Mouse (Mus musculus) ES-E14 (cell line): ENCODE data around the gene Ccdc183. TPM values are rescaled to one million over a fixed set of nuclear protein-coding genes. Genes with fewer than 3 reads are reported as not detected.
A peak's percentile ranks its signal among the peaks of the same experiment; 100 is the strongest.

Source experiments
- DNase-seq: peaks from one replicate; pipeline ENCODE4 v3.0.0-alpha.2; 2013; ENCODE audit warnings: low read depth, low spot score
- H3K27ac ChIP-seq: 2 replicates; pipeline ENCODE4 v1.5.1; 2012; ENCODE audit warnings: low read depth, mild to moderate bottlenecking, low read length, moderate library complexity, mixed read lengths; ENCODE audit not compliant: poor library complexity, insufficient read depth, severe bottlenecking
- H3K36me3 ChIP-seq: 2 replicates; pipeline ENCODE4 v1.6.1; 2012; ENCODE audit warnings: mild to moderate bottlenecking, low read length, moderate library complexity, mixed read lengths; ENCODE audit not compliant: control insufficient read depth, poor library complexity, insufficient read depth, severe bottlenecking
- H3K4me1 ChIP-seq, 2 experiments: fragments of 150-350 bp in 1 of 2; sonication (generic) in 1 of 2; 2 replicates each; pipeline ENCODE4 v1.6.1; 2012; ENCODE audit warnings: low read length in 2 of 2, mild to moderate bottlenecking in 1 of 2, mixed read lengths in 1 of 2; ENCODE audit not compliant: control insufficient read depth in 2 of 2, insufficient read depth in 2 of 2, poor library complexity in 1 of 2
- H3K4me3 ChIP-seq, 2 experiments: fragments of 150-350 bp in 1 of 2; sonication (generic) in 1 of 2; 2 replicates each; pipeline ENCODE4 v1.5.1; 2012; ENCODE audit warnings: low read length in 2 of 2, low read depth in 1 of 2, mild to moderate bottlenecking in 1 of 2, mixed read lengths in 1 of 2; ENCODE audit not compliant: insufficient read depth in 1 of 2, poor library complexity in 1 of 2, severe bottlenecking in 1 of 2
- H3K9ac ChIP-seq: 2 replicates; pipeline ENCODE4 v1.6.1; 2012; ENCODE audit warnings: low read depth, mild to moderate bottlenecking, low read length, mixed read lengths; ENCODE audit not compliant: poor library complexity, insufficient read depth, severe bottlenecking
- H3K9me3 ChIP-seq: fragments of 150-350 bp; sonication (generic); 2 replicates; pipeline ENCODE4 v1.6.1; 2012; ENCODE audit warnings: low read depth, mild to moderate bottlenecking, low read length; ENCODE audit not compliant: control insufficient read depth, insufficient read depth
- CHD2 ChIP-seq: IDR thresholded peaks from 2 replicates; pipeline ENCODE4 v1.6.1; 2014; ENCODE audit warnings: mild to moderate bottlenecking, low read depth, low read length, inconsistent platforms
- HCFC1 ChIP-seq: IDR thresholded peaks from 2 replicates; pipeline ENCODE4 v1.6.1; 2012; ENCODE audit warnings: low read length, inconsistent platforms, borderline replicate concordance; ENCODE audit not compliant: insufficient read depth
- MAFK ChIP-seq: IDR thresholded peaks from 2 replicates; pipeline ENCODE4 v1.6.1; 2014; ENCODE audit warnings: mild to moderate bottlenecking, low read depth, low read length, inconsistent platforms; ENCODE audit not compliant: insufficient read depth
- ZC3H11A ChIP-seq: IDR thresholded peaks from 2 replicates; pipeline ENCODE4 v1.6.1; 2012; ENCODE audit warnings: low read depth, mild to moderate bottlenecking, inconsistent platforms, low read length, borderline replicate concordance
- ZNF384 ChIP-seq: IDR thresholded peaks from 2 replicates; pipeline ENCODE4 v1.6.1; 2012; ENCODE audit warnings: low read depth, low read length, inconsistent platforms
- in situ Hi-C, 2 experiments: fragments of 600-800 bp; cut with MboI; formaldehyde crosslinking; loops; one replicate each; pipeline ENCODE4 v1.15.1; 2025; ENCODE audit warnings: low sequenced_read_pairs in 2 of 2, inconsistent platforms in 1 of 2; ENCODE audit not compliant: unreplicated experiment in 2 of 2
- total RNA-seq: library from RNA; depleted of rRNA; stranded (reverse); fragments of 300-350 nt; gene quantifications from 2 replicates; pipeline ENCODE4 v1.2.3, GENCODE M21; 2012

Ccdc183 gene
- total RNA-seq, 1 experiment, result 0.04 TPM

DNA sequence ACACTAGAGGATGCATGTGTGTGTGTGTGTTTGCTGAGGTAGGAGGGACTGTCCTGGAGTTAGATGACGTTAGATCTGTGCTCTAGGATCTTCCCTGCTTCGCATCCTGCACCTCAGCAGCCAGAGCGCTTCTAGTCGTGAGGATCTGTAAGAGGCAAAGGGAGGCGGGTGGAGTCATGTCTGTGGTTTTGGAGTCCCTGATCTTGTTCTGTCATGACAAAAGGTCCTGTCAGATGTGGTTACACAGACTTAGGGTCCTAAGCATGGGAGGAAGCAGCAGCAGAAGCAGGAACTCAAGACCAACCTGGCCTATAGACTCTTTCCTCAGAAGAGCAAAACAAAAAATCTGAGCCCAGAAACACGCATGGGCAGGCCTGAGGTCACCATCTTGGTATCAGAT lies 2.9 kb upstream of the Ccdc183 start:
- no peaks in the 10 kb centered on the region; the same call in 1 of the 2 replicates for H3K36me3 ChIP-seq
- DNase-seq, result no peak
- in situ Hi-C loops, result no loop called here
- no peaks in the 10 kb centered on the region for H3K9me3 ChIP-seq
- no peak overlapping the region for H3K9ac ChIP-seq
- H3K4me3 ChIP-seq, result no peak overlapping the region
- H3K27ac ChIP-seq, result no peak overlapping the region
- H3K4me1 ChIP-seq, result no peaks in the 10 kb centered on the region; a peak in 1 of 4 replicates
- TF ChIP-seq CHD2, result no peak
- no peak for TF ChIP-seq HCFC1
- no peak for TF ChIP-seq ZC3H11A

DNA sequence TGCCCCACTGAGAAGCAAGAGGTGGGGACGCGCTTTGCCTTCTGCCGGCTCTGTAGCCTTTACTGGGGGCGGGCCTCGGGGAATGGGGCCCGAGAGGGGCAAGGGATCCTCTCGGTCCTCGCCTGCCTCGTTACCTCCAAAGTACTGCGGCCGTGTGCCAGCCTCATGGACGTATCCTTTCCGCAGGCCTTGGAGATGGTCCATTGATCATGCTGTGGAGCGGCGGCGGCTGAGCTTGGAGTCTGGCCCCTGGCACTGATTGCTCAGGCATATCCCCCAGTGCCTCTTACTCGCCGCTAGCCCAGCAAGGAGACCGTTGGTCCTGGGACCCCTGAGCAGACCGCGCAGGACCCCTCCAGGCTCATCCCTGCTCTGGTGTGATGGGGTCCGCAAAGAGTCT lies 1.1 kb downstream of the Ccdc183 start:
- Histone ChIP-seq H3K9me3 (no peaks in the 10 kb centered on the region), H3K4me1 (no peaks in the 10 kb centered on the region; a peak in 1 of 4 replicates), H3K36me3 (no peaks in the 10 kb centered on the region; the same call in 1 of the 2 replicates), H3K9ac (0 out of 2 replicates have a peak overlapping the region, but pooled peaks have one; percentile 15), H3K4me3 (peak overlapping the region; percentile 42 to 54), H3K27ac (no peak overlapping the region)
- in situ Hi-C loops, result no loop called here
- peak; percentile 9 for DNase-seq
- TF ChIP-seq CHD2 (no peak), ZNF384 (no peak), HCFC1 (no peak), MAFK (no peak), ZC3H11A (no peak)

DNA sequence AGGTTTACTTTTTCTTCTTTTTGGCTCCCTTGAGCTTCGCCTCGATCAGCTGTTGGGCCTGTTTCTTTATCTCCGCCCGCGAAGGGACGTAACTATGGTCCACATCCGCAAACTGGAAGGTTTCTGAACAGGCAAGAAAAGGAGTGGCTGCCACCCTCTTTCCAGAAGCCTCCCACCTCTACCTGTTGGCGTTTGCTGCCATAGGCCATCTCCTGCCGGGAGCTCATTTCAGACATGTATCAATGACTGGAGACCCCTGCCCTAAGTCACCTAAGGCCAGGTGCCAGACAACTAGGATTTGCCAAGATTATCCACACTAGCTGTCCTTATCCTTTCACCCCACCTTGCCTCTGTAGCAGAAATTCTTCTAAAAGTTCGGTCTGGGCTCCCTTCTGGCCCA lies 8.8 kb downstream of the Ccdc183 start:
- Histone ChIP-seq H3K4me3 (peak overlapping the region in 1 of 2 experiments; percentile 80; a peak in 2 of 4 replicates), H3K4me1 (no peaks in the 10 kb centered on the region), H3K27ac (no peak overlapping the region), H3K36me3 (no peaks in the 10 kb centered on the region), H3K9me3 (no peaks in the 10 kb centered on the region), H3K9ac (no peak overlapping the region)
- TF ChIP-seq HCFC1 (no peak), ZNF384 (no peak), CHD2 (no peak), ZC3H11A (no peak), MAFK (no peak)
- DNase-seq, result no peak
- in situ Hi-C loops, result no loop called here

DNA sequence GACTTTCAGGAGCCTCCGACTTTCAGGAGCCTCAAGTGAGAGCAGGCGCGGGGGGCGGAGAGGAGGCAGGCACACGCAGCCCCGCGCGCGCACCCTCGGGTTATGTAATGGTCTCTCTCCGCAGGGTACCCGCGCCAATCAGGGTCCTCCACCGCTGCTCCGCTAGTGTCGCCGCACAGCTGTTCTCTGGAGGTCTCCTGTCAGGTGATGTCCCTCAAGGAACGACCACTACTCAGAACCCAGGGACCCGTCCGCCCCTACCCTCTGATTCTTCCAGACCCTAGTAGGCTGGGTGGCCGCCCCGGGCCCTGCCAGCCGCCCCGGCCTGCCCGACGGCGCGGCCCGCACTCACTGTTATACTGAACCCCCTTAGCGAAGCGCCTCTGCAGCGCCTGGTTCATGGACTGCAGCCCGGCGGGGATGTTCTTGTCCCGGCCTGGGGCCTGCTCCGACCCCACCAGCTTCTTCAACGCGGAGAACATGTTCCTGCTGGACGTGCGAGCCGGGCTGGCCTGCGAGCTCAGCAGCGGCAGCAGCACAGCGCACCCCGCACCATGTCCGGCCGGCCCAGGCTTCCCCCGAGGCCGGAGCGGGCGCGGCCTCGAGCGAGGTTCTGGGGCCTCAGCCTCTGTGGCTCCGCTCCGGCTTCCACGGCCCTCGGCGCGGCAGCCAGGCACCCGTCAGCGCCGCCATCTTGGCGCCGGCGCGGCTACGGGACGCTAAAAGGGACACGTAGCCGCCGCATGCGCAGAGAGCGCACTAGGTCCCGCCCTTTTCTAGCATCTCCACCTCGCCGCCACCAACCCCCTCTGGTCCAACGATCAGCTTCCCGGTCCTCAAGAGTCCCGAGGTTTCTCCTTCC lies 9.5 kb downstream of the Ccdc183 start, which contains the start of gene Rabl6:
Gene Rabl6 (minus strand): TSS at position 761 of the 862 bp plus-strand sequence.
- Histone ChIP-seq H3K9ac (peak within 1 kb of the TSS; percentile 88), H3K27ac (no peak within 1 kb of the TSS), H3K36me3 (no peaks in the 10 kb centered on the region; the same call in 1 of the 2 replicates), H3K4me1 (no peaks in the 10 kb centered on the region), H3K4me3 (peak within 1 kb of the TSS; percentile 80), H3K9me3 (no peaks in the 10 kb centered on the region)
- peak; percentile 75 for TF ChIP-seq HCFC1
- TF ChIP-seq CHD2, result no peak
- DNase-seq, result peak; percentile 71
- in situ Hi-C loops, result no loop called here

DNA sequence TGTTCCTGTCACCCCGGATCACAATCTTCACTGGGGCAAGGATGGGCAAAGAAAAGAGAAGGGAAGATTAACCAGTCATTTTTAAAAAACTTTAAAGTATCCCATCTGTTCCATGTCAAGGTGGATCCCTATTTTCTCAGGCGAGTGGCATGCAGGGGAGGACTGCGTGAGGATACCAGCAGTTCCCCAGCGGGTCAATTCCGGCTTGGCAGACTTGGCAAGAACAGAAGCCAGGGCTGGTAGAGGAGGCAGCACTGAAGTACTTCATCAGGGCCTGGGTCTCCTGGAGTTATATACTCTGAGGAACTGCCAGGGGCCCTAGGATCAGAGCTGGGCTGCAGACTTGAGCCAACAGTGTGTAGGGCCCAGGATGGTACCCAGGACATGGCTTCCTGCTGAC lies 15.0 kb downstream of the Ccdc183 start:
- Histone ChIP-seq H3K4me1 (no peaks in the 10 kb centered on the region), H3K9me3 (no peaks in the 10 kb centered on the region), H3K27ac (no peak overlapping the region), H3K36me3 (peaks cover 24% of the 10 kb centered on the region; the same call in 1 of the 2 replicates), H3K9ac (no peak overlapping the region), H3K4me3 (no peak overlapping the region)
- in situ Hi-C loops, result no loop called here
- TF ChIP-seq ZC3H11A (no peak), HCFC1 (no peak), ZNF384 (no peak), CHD2 (no peak), MAFK (no peak)
- DNase-seq, result no peak
